Mouse (Mus musculus) stomach, embryonic 16.5 days (tissue): ENCODE data around the gene Dnajc13. TPM values are rescaled to one million over a fixed set of nuclear protein-coding genes. Genes with fewer than 3 reads are reported as not detected.

Experiments
- ATAC-seq: fragments of 200-750 bp; cut with Nextera tagmentation; 2 replicates; pipeline ENCODE4 v1.8.0; 2017; ENCODE audit warnings: moderate number of reproducible peaks, moderate TSS enrichment; ENCODE audit not compliant: insufficient read depth, low FRiP score
- H3K27ac ChIP-seq: fragments of 300-500 bp; sonication (generic); 2 replicates; pipeline ENCODE4 v1.5.1; 2014; ENCODE audit warnings: low read length
- H3K27me3 ChIP-seq: fragments of 300-500 bp; sonication (generic); 2 replicates; pipeline ENCODE4 v1.6.1; 2014; ENCODE audit warnings: low read length, control low read depth, mixed read lengths; ENCODE audit not compliant: control insufficient read depth, insufficient read depth
- H3K36me3 ChIP-seq: fragments of 300-500 bp; sonication (generic); 2 replicates; pipeline ENCODE4 v1.6.1; 2014; ENCODE audit warnings: low read length; ENCODE audit not compliant: control insufficient read depth, insufficient read depth
- H3K4me1 ChIP-seq: fragments of 300-500 bp; sonication (generic); 2 replicates; pipeline ENCODE4 v1.6.1; 2014; ENCODE audit warnings: low read length, control low read depth, mixed read lengths; ENCODE audit not compliant: control insufficient read depth, insufficient read depth
- H3K4me2 ChIP-seq: fragments of 300-500 bp; sonication (generic); 2 replicates; pipeline ENCODE4 v1.6.1; 2014; ENCODE audit warnings: low read depth, low read length, mixed read lengths
- H3K4me3 ChIP-seq: fragments of 300-500 bp; sonication (generic); replicated peaks from 2 replicates; pipeline ENCODE4 v1.5.1; 2014; ENCODE audit warnings: mild to moderate bottlenecking, low read length
- H3K9ac ChIP-seq: fragments of 300-500 bp; sonication (generic); 2 replicates; pipeline ENCODE4 v1.6.1; 2014; ENCODE audit warnings: low read length
- H3K9me3 ChIP-seq: fragments of 300-500 bp; sonication (generic); replicated peaks from 2 replicates; pipeline ENCODE4 v1.6.1; 2016; ENCODE audit warnings: low read length, control low read depth; ENCODE audit not compliant: control insufficient read depth
- WGBS: fragments of 180-500 bp; shearing (Covaris S2); extraction: QIAGEN DNeasy Blood & Tissue Kit; methylation state at CpG from one replicate; pipeline ENCODE4 v1.1.7; 2014; 5-methylcytosine and 5-hydroxymethylcytosine counted together
- polyA plus RNA-seq: library from polyadenylated mRNA; unstranded; fragments of >200 nt; fragmentation: Nextera tagmentation; extraction: Ambion mirVana; gene quantifications from 2 replicates; pipeline ENCODE4 v1.2.1, GENCODE M21; 2015

Dnajc13 gene
- polyA plus RNA-seq, 1 experiment from 2014 or later: 19.8 TPM

DNA sequence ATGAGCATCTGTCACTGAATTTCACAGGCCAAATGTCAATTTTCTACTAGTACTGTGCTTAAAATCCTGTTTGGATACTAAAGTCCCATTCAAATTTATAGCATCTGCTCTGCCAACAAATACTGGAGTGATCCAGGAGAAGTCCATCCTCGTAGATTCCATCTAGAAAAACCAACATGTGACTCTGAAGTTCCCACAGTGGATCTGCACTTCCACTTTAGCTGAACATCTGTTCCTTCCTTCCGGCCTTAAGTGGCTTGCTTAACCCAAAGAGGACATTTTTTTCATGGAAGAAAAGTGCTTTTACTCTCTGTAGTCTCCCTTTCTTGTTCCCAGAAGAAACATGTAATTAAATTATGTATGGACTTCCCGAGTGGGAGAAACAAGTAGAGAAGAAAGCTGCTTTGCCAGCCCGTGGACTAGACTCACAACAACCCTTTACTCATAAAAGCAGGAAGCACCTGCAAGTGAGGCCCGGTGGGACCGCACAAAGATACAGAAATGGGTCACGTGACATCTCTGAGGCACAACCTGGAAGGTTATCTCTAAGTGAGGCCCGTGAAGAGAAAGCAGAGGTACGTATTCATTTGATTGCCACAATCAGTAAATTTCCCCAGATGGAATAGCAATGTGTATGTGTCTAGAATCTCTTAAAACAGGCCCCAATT, 18.8 kb downstream of the Dnajc13 start:
- peaks cover 5% of the 10 kb centered on the region; the same call in 1 of the 2 replicates for H3K4me1 ChIP-seq
- H3K9me3 ChIP-seq: no peaks in the 10 kb centered on the region
- 78% methylated on average over 9 of the region's 9 CpGs for WGBS
- no peak for ATAC-seq
- no peaks in the 10 kb centered on the region for H3K36me3 ChIP-seq
- H3K9ac ChIP-seq: no peak overlapping the region
- no peaks in the 10 kb centered on the region for H3K27me3 ChIP-seq
- H3K4me3 ChIP-seq: no peak overlapping the region
- no peak overlapping the region for H3K4me2 ChIP-seq
- H3K27ac ChIP-seq: no peak overlapping the region

DNA sequence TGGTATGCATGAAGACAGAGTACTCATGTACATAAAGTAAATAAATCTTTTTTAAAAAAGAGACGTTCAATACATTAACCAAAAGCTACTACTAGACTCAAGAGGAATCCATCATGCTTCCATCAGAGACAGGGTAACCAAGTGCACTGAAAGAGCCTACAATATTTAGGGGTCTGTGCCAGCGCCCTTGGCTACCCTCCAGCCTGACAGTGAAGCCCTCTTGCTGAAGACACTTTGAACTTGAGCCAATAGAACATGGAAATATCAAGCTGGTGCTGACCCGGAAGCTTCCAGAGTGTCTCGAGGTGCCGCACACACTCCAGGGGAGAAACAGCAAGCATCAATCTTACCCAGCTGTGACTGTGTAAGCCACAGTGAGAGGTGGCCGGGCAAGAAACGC, 22.6 kb downstream of the Dnajc13 start:
- Histone ChIP-seq H3K27ac (no peak overlapping the region), H3K36me3 (no peaks in the 10 kb centered on the region), H3K4me1 (no peaks in the 10 kb centered on the region), H3K4me2 (no peak overlapping the region), H3K9ac (no peak overlapping the region), H3K9me3 (no peaks in the 10 kb centered on the region), H3K27me3 (no peaks in the 10 kb centered on the region), H3K4me3 (no peak overlapping the region)
- 88% methylated on average over 7 of the region's 7 CpGs for WGBS
- no peak for ATAC-seq

DNA sequence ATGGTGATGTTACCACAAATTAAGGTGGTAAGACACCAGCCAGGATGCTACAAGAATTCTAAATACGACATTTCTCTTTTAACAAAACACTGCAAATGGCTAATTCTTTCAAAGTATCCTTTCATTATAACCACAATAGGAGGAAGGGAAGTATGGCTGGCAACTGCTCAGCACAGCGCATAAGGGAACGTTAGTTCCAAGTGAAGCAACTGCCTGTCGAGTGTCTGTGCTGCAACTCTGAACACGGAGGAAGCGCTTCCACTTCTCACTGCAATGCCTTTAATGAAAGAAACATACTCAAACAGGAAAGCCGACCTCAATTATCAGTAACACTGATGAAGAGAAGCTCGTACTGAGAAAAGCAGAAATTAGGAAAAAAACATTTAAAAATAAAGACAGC, 23.7 kb downstream of the Dnajc13 start:
- WGBS: 89% methylated on average over 8 of the region's 8 CpGs
- Histone ChIP-seq H3K4me3 (no peak overlapping the region), H3K9me3 (no peaks in the 10 kb centered on the region), H3K4me2 (no peak overlapping the region), H3K27me3 (no peaks in the 10 kb centered on the region), H3K9ac (no peak overlapping the region), H3K27ac (no peak overlapping the region), H3K4me1 (no peaks in the 10 kb centered on the region), H3K36me3 (no peaks in the 10 kb centered on the region)
- no peak for ATAC-seq

DNA sequence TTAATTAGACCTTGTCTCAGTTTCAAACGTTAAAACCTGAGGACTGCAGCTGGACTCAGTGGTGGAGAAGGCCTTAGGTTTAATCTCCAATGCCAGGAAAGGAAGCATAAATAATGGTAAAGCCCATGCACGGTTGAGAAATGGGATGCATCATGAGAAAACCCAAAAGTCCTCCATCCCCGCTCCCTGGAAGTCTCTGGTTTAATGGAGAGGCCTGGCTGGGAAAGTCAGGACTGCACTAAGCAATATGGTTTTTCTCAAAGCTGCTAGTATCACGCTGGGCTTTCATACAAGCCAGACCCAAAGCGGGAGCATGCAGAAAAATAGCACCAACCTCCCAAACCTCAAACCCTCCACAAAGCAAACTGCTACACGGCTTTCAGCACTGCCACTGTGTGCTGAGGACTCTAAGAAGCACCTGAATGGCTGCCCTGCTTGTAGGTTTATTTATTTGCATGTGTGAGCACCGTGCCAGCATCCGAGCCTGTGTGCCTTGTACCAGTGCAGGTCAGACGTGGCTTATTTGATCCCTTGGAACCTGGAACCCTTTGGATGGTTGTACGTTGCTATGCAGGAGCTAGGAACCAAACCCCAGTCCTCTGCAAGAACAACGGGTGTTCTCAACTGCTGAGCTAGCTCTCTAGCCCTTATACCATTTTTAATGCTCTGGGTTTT, 26.3 kb downstream of the Dnajc13 start:
- peak; percentile 50; the same call in 1 of the 2 replicates for ATAC-seq
- Histone ChIP-seq H3K36me3 (no peaks in the 10 kb centered on the region), H3K9me3 (no peaks in the 10 kb centered on the region), H3K4me2 (no peak overlapping the region), H3K27ac (peak overlapping the region; percentile 17; the same call in 1 of the 2 replicates), H3K4me3 (no peak overlapping the region), H3K4me1 (no peaks in the 10 kb centered on the region), H3K9ac (no peak overlapping the region), H3K27me3 (no peaks in the 10 kb centered on the region)
- 74% methylated on average over 11 of the region's 11 CpGs for WGBS

DNA sequence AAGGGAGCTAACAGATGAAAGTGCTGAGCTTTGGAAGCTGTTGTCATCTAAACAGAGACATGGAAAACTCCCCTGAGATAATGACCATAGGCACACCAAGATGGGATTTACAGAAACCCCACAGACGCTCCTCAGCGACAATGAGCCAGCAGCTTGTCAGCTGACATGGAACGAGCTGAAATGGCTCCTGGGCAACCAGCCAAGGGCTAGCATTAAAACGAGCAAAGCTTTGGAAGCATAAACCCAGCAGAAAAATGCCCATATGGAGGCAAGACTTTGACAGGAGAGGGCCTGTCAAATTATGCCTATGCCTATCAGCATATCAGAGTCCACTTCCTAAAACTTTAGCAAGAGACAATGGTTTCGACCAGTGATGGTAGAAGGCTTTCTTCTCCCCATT, 27.0 kb downstream of the Dnajc13 start:
- H3K4me3 ChIP-seq: no peak overlapping the region
- no peak overlapping the region for H3K9ac ChIP-seq
- 0 out of 2 replicates have a peak overlapping the region, but pooled peaks have one; percentile 17 for H3K27ac ChIP-seq
- no peak for ATAC-seq
- no peaks in the 10 kb centered on the region for H3K4me1 ChIP-seq
- no peak overlapping the region for H3K4me2 ChIP-seq
- H3K36me3 ChIP-seq: peaks cover 1% of the 10 kb centered on the region; the same call in 1 of the 2 replicates
- 46% methylated on average over 5 of the region's 5 CpGs for WGBS
- H3K9me3 ChIP-seq: no peaks in the 10 kb centered on the region
- H3K27me3 ChIP-seq: no peaks in the 10 kb centered on the region

DNA sequence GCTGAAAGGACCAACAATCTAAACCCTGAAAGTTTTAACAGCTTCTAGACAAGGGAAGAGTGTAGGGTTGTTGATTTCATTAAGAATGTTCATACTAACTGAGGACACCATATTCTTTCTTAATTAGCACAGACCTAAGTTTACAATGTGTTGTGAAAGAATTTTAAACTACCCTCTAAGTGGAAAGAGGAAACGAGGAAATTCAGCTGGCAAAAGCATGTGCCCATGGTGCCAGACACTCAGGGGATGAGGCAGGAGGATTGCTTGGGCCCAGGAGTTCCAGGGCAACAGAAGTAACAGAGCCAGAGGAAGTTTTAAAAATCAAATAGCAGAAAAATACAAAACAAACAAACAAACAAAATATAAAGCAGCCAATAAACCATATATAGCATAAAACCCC, 28.9 kb downstream of the Dnajc13 start:
- Histone ChIP-seq H3K4me2 (no peak overlapping the region), H3K36me3 (peaks cover 9% of the 10 kb centered on the region), H3K9ac (no peak overlapping the region), H3K9me3 (no peaks in the 10 kb centered on the region), H3K4me1 (no peaks in the 10 kb centered on the region), H3K4me3 (no peak overlapping the region), H3K27ac (no peak overlapping the region), H3K27me3 (no peaks in the 10 kb centered on the region)
- no peak for ATAC-seq
- 75% methylated on average over 1 of the region's 1 CpGs for WGBS

DNA sequence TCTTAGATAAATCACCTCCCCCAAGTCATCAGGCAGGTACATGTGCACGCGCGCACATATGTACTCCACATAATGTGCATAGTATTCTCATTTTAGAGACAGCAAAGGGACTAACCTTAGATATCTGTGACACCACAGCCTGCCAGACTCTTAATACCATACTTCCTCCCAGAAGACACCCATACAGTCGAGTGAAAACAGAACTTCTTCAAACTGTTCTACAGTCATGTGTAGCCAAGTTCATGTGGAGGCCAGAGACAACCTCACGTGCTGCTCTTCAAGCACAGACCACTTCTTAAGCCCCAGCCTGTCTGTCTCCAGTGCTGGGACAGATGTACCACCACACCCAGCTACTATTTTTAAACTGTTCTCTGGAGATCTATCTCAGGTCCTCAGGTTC, 29.7 kb downstream of the Dnajc13 start:
- H3K27me3 ChIP-seq: no peaks in the 10 kb centered on the region
- H3K4me1 ChIP-seq: no peaks in the 10 kb centered on the region
- H3K9me3 ChIP-seq: no peaks in the 10 kb centered on the region
- no peak for ATAC-seq
- peaks cover 16% of the 10 kb centered on the region for H3K36me3 ChIP-seq
- H3K9ac ChIP-seq: no peak overlapping the region
- H3K27ac ChIP-seq: no peak overlapping the region
- H3K4me3 ChIP-seq: no peak overlapping the region
- no peak overlapping the region for H3K4me2 ChIP-seq
- 91% methylated on average over 5 of the region's 5 CpGs for WGBS

DNA sequence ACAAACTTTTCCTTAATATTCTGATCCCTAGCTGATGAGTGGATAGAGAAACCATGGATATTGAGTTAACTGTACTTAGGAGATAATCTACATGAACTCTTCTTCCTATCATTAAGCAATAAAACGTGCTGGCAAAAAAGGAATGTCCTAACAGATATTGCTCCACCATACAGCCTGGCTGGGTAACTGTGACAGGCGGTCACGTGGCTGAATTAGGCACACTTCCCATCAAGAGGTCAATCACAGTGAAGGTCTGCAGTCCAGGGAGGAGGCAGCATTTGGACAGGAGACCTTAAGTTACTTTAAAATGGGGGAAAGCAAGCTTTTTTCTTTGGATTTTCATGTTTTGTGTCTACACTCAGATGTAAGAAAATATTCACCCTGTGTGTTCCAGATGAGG, 30.7 kb downstream of the Dnajc13 start:
- Histone ChIP-seq H3K9ac (no peak overlapping the region), H3K4me2 (no peak overlapping the region), H3K4me1 (no peaks in the 10 kb centered on the region), H3K36me3 (peaks cover 16% of the 10 kb centered on the region), H3K9me3 (no peaks in the 10 kb centered on the region), H3K4me3 (no peak overlapping the region), H3K27me3 (no peaks in the 10 kb centered on the region), H3K27ac (no peak overlapping the region)
- 88% methylated on average over 3 of the region's 3 CpGs for WGBS
- ATAC-seq: no peak

DNA sequence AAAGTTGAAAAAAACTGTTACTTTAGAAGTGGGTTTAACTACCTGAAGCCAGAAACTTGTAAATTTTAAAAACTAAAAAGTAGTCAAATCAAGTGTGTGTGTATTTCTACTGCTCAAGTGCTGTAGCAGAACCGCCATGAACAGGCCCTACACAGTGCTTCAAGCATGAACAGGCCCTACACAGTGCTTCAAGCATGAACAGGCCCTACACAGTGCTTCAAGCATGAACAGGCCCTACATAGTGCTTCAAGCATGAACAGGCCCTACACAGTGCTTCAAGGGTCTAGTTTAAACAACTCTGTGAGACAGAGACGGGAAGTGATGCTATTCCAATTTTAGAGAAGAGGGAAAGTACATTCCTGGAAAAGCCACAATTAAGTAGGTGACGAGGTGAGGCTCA, 51.3 kb downstream of the Dnajc13 start:
- no peak overlapping the region for H3K27ac ChIP-seq
- H3K4me2 ChIP-seq: no peak overlapping the region
- H3K9ac ChIP-seq: no peak overlapping the region
- no peak for ATAC-seq
- peaks cover 10% of the 10 kb centered on the region; the same call in 1 of the 2 replicates for H3K36me3 ChIP-seq
- no peaks in the 10 kb centered on the region for H3K27me3 ChIP-seq
- no peaks in the 10 kb centered on the region for H3K9me3 ChIP-seq
- 87% methylated on average over 3 of the region's 3 CpGs for WGBS
- H3K4me1 ChIP-seq: no peaks in the 10 kb centered on the region
- H3K4me3 ChIP-seq: no peak overlapping the region
